Mouse (Mus musculus) thymus, adult 2 months (tissue): ENCODE results near the gene Inpp5k.

ENCODE experiments used
- CTCF ChIP-seq: fragments of 200-500 bp; IDR thresholded peaks from 2 replicates; pipeline ENCODE4 v1.5.1; 2012; ENCODE audit warnings: mild to moderate bottlenecking, control low read depth, low read length, moderate library complexity, borderline replicate concordance; ENCODE audit not compliant: control insufficient read depth, poor library complexity, insufficient read depth; ENCODE audit errors: extremely low read depth
- POLR2A ChIP-seq: fragments of 200-500 bp; IDR thresholded peaks from 2 replicates; pipeline ENCODE4 v1.6.1; 2012; ENCODE audit warnings: mild to moderate bottlenecking, low read length, control low read depth, moderate library complexity; ENCODE audit not compliant: control insufficient read depth, poor library complexity, insufficient read depth; ENCODE audit errors: extremely low read depth

GRCm38 (mm10) chr11:75583521-75583920 is 47.3 kb upstream of the Inpp5k start:
- TF ChIP-seq CTCF (no peak), POLR2A (no peak)
